Mouse (Mus musculus) CH12.LX (cell line): ENCODE results near the gene Psmd2. TPM values are rescaled to one million over a fixed set of nuclear protein-coding genes. Genes with fewer than 3 reads are reported as not detected.

Experiments
- DNase-seq: peaks from one replicate; pipeline ENCODE4 v3.0.0-alpha.2; 2013; ENCODE audit errors: extremely low read depth
- H3K27ac ChIP-seq: 2 replicates; pipeline ENCODE4 v1.5.1; 2012; ENCODE audit warnings: low read depth, mild to moderate bottlenecking, control low read depth, moderate library complexity; ENCODE audit not compliant: insufficient read depth
- H3K27me3 ChIP-seq: replicated peaks from 2 replicates; pipeline ENCODE3; 2012; ENCODE audit warnings: inconsistent platforms
- H3K36me3 ChIP-seq, 2 experiments: replicated peaks in 1 of 2; 2 replicates each; pipeline versions ENCODE3 to v1.6.1; 2012; ENCODE audit warnings: inconsistent platforms in 1 of 2, low read length in 1 of 2, mild to moderate bottlenecking in 1 of 2, mixed read lengths in 1 of 2, moderate library complexity in 1 of 2; ENCODE audit not compliant: control insufficient read depth in 1 of 2, insufficient read depth in 1 of 2
- H3K4me1 ChIP-seq, 2 experiments: 2 replicates each; pipeline ENCODE4 v1.6.1; 2012; ENCODE audit warnings: inconsistent platforms in 1 of 2, moderate library complexity in 1 of 2; ENCODE audit not compliant: insufficient read depth in 2 of 2, control insufficient read depth in 1 of 2
- H3K4me2 ChIP-seq: 2 replicates; pipeline ENCODE4 v1.6.1; 2012; ENCODE audit warnings: low read depth, mild to moderate bottlenecking, control low read depth; ENCODE audit not compliant: poor library complexity, insufficient read depth, severe bottlenecking
- H3K4me3 ChIP-seq, 3 experiments: fragments of 150-350 bp in 1 of 3; sonication (generic) in 1 of 3; replicated peaks in 1 of 3; 2 replicates each; pipeline versions ENCODE3 to v1.5.1; 2011 to 2012; ENCODE audit warnings: low read depth in 2 of 3, low read length in 2 of 3, mild to moderate bottlenecking in 2 of 3, moderate library complexity in 2 of 3, control low read depth in 1 of 3, improper control_type of control experiment in 1 of 3, inconsistent platforms in 1 of 3, mixed read lengths in 1 of 3; ENCODE audit not compliant: poor library complexity in 1 of 3
- H3K79me2 ChIP-seq: replicated peaks from 2 replicates; pipeline ENCODE4 v1.6.1; 2012; ENCODE audit warnings: mild to moderate bottlenecking, moderate library complexity; ENCODE audit not compliant: control insufficient read depth, poor library complexity, insufficient read depth, severe bottlenecking; ENCODE audit errors: extremely low read depth
- H3K9ac ChIP-seq: 2 replicates; pipeline ENCODE4 v1.6.1; 2012; ENCODE audit warnings: low read depth, mild to moderate bottlenecking, control low read depth, moderate library complexity; ENCODE audit not compliant: insufficient read depth
- H3K9me3 ChIP-seq: replicated peaks from 2 replicates; pipeline ENCODE3; 2012; ENCODE audit warnings: low read length, inconsistent platforms, mixed read lengths
- ETS1 ChIP-seq: conservative IDR thresholded peaks from 2 replicates; pipeline ENCODE4 v1.6.1; 2012; ENCODE audit warnings: low read depth, mild to moderate bottlenecking, inconsistent platforms, low read length, improper control_type of control experiment, moderate library complexity
- GABPA ChIP-seq: IDR thresholded peaks from 2 replicates; pipeline ENCODE4 v1.6.1; 2012; ENCODE audit warnings: low read depth, low read length, improper control_type of control experiment, inconsistent platforms; ENCODE audit not compliant: insufficient replicate concordance
- IRF4 ChIP-seq: IDR thresholded peaks from 2 replicates; pipeline ENCODE4 v1.6.1; 2014; ENCODE audit warnings: low read depth, mild to moderate bottlenecking, inconsistent platforms, low read length, improper control_type of control experiment
- MAX ChIP-seq: IDR thresholded peaks from 2 replicates; pipeline ENCODE4 v1.6.1; 2011; ENCODE audit warnings: low read length, improper control_type of control experiment
- MXI1 ChIP-seq: IDR thresholded peaks from 2 replicates; pipeline ENCODE4 v1.6.1; 2011; ENCODE audit warnings: mild to moderate bottlenecking, low read depth, low read length, improper control_type of control experiment
- MYC ChIP-seq: IDR thresholded peaks from 2 replicates; pipeline ENCODE4 v1.6.1; 2011; ENCODE audit warnings: low read depth, mild to moderate bottlenecking, improper control_type of control experiment, low read length
- NELFE ChIP-seq: IDR thresholded peaks from 2 replicates; pipeline ENCODE4 v1.6.1; 2011; ENCODE audit warnings: low read depth, low read length, improper control_type of control experiment
- NRF1 ChIP-seq: IDR thresholded peaks from 2 replicates; pipeline ENCODE4 v1.6.1; 2014; ENCODE audit warnings: low read depth, mild to moderate bottlenecking, inconsistent platforms, low read length, improper control_type of control experiment, moderate library complexity
- PAX5 ChIP-seq: IDR thresholded peaks from 2 replicates; pipeline ENCODE4 v1.6.1; 2012; ENCODE audit warnings: low read length, inconsistent platforms, mixed read lengths
- POLR2AphosphoS2 ChIP-seq: IDR thresholded peaks from 2 replicates; pipeline ENCODE4 v1.6.1; 2011; ENCODE audit warnings: low read depth, low read length, improper control_type of control experiment
- SIN3A ChIP-seq: IDR thresholded peaks from 2 replicates; pipeline ENCODE4 v1.6.1; 2012; ENCODE audit warnings: low read length, improper control_type of control experiment, inconsistent platforms
- UBTF ChIP-seq: IDR thresholded peaks from 2 replicates; pipeline ENCODE4 v1.6.1; 2012; ENCODE audit warnings: low read depth, mild to moderate bottlenecking, inconsistent platforms, low read length, improper control_type of control experiment, moderate library complexity
- ZKSCAN1 ChIP-seq: IDR thresholded peaks from 2 replicates; pipeline ENCODE4 v1.6.1; 2012; ENCODE audit warnings: low read depth, inconsistent platforms, low read length, improper control_type of control experiment, borderline replicate concordance
- dilution Hi-C: fragments of 300-500 bp; cut with MboI; formaldehyde crosslinking; loops from 2 replicates; pipeline ENCODE4 v1.14.3; 2020; ENCODE audit warnings: low sequenced_read_pairs; ENCODE audit not compliant: extremely low pct_unique_long_range_greater_than_20kb, extremely low pct_ligation_motif_present
- in situ Hi-C: fragments of 300-500 bp; cut with MboI; formaldehyde crosslinking; loops from 3 replicates; pipeline ENCODE4 v1.14.3; 2019; ENCODE audit warnings: low sequenced_read_pairs, low pct_ligation_motif_present, low pct_unique_long_range_greater_than_20kb, mixed read lengths
- polyA plus RNA-seq: library from polyadenylated mRNA; unstranded; fragments of >175 nt; gene quantifications from 2 replicates; pipeline ENCODE4 v1.2.1, GENCODE M21; 2012; ENCODE audit warnings: low read depth; ENCODE audit not compliant: insufficient read length
- total RNA-seq, 2 experiments: library from RNA; depleted of rRNA; stranded (reverse); fragments of 300-350 nt in 1 of 2; fragments of >200 nt in 1 of 2; gene quantifications; 2 replicates each; pipeline ENCODE4 v1.2.3; 2012 to 2014

Psmd2 gene
- total and polyA plus RNA-seq, 3 experiments = 273 to 528 (median 340) TPM

GRCm38 (mm10) chr16:20672965-20673705 lies 21.7 kb downstream of the Psmd2 start:
- Histone ChIP-seq H3K4me3 (peak overlapping the region; percentile 75 to 94 (median 87)), H3K27ac (peak overlapping the region; percentile 38), H3K79me2 (peaks cover 53% of the 10 kb centered on the region), H3K4me2 (peak overlapping the region; percentile 83), H3K9ac (peak overlapping the region; percentile 97), H3K4me1 (peaks cover 15 to 48% of the 10 kb centered on the region in 2 experiments), H3K27me3 (no peaks in the 10 kb centered on the region), H3K9me3 (no peaks in the 10 kb centered on the region), H3K36me3 (peaks cover 33 to 43% of the 10 kb centered on the region in 2 experiments)
- dilution Hi-C loops (no loop called here), in situ Hi-C loops (no loop called here)
- TF ChIP-seq GABPA = no peak
- no peak for TF ChIP-seq ETS1
- TF ChIP-seq MYC = 0 out of 2 replicates have a peak, but pooled peaks have one; percentile 35
- TF ChIP-seq ZKSCAN1 = no peak
- 0 out of 2 replicates have a peak, but pooled peaks have one; percentile 29 for TF ChIP-seq MAX
- TF ChIP-seq UBTF = peak; percentile 59; the same call in 1 of the 2 replicates
- TF ChIP-seq PAX5 = no peak
- no peak for TF ChIP-seq NELFE
- TF ChIP-seq NRF1 = no peak
- no peak for TF ChIP-seq IRF4
- DNase-seq = no peak

GRCm38 (mm10) chr16:20673706-20674303 lies 22.4 kb downstream of the Psmd2 start:
- Histone ChIP-seq H3K9ac (peak overlapping the region; percentile 97), H3K79me2 (peaks cover 60% of the 10 kb centered on the region), H3K4me2 (peak overlapping the region; percentile 83), H3K9me3 (no peaks in the 10 kb centered on the region), H3K27me3 (no peaks in the 10 kb centered on the region), H3K4me1 (peaks cover 15 to 48% of the 10 kb centered on the region in 2 experiments), H3K36me3 (peaks cover 40 to 50% of the 10 kb centered on the region in 2 experiments), H3K27ac (peak overlapping the region; percentile 38; the same call in 1 of the 2 replicates), H3K4me3 (peak overlapping the region; percentile 75 to 94 (median 87))
- DNase-seq = peak; percentile 70
- in situ Hi-C loops = no loop called here
- dilution Hi-C loops = no loop called here
- no peak for TF ChIP-seq IRF4
- TF ChIP-seq MAX = peak; percentile 65; the same call in 1 of the 2 replicates
- TF ChIP-seq MXI1 = peak; percentile 80; the same call in 1 of the 2 replicates
- no peak for TF ChIP-seq POLR2AphosphoS2
- TF ChIP-seq SIN3A = peak; percentile 67
